Mouse (Mus musculus) E14TG2a.4 (cell line): ENCODE data around the gene Elavl1.

ENCODE experiments used
- H3K27me3 ChIP-seq: 2 replicates; pipeline ENCODE4 v1.6.1; 2014; ENCODE audit warnings: low read length, control low read depth; ENCODE audit not compliant: insufficient read depth
- H3K36me3 ChIP-seq: 2 replicates; pipeline ENCODE4 v1.6.1; 2014; ENCODE audit warnings: low read length, control low read depth; ENCODE audit not compliant: insufficient read depth
- H3K4me1 ChIP-seq: replicated peaks from 2 replicates; pipeline ENCODE4 v1.6.1; 2014; ENCODE audit warnings: low read depth, low read length, control low read depth
- H3K4me3 ChIP-seq: replicated peaks from 2 replicates; pipeline ENCODE4 v1.5.1; 2014; ENCODE audit warnings: mild to moderate bottlenecking, low read length
- H3K9me3 ChIP-seq: 2 replicates; pipeline ENCODE4 v1.6.1; 2014; ENCODE audit warnings: low read length, control low read depth
- CTCF ChIP-seq: conservative IDR thresholded peaks from 2 replicates; pipeline ENCODE4 v1.5.1; 2014; ENCODE audit warnings: low read length
- NANOG ChIP-seq: IDR thresholded peaks from 2 replicates; pipeline ENCODE4 v1.6.1; 2014; ENCODE audit warnings: borderline replicate concordance, low read length, mixed read lengths
- POU5F1 ChIP-seq: IDR thresholded peaks from 2 replicates; pipeline ENCODE4 v1.6.1; 2014; ENCODE audit warnings: low read length, borderline replicate concordance

Gene Elavl1

DNA sequence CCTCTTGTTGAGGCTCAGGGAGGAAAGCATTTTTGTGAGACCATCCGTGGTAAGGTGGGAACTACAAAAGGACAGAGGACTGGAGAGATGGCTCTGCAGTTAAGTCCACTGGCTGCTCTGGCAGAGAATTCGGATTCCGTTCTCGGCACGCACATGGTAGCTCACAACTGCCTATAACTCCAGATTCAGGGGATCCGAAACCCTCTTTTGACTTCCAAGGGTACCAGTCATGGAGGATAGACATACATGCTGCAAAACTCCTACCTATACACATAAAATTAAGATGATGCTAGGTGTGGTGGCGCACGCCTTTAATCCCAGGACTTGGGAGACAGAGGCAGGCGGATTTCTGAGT, 49.1 kb downstream of the Elavl1 start:
- Histone ChIP-seq H3K4me3 (peak overlapping the region; percentile 98), H3K9me3 (no peaks in the 10 kb centered on the region)
- no peak for TF ChIP-seq NANOG
- TF ChIP-seq POU5F1: no peak
- no peak for TF ChIP-seq CTCF

DNA sequence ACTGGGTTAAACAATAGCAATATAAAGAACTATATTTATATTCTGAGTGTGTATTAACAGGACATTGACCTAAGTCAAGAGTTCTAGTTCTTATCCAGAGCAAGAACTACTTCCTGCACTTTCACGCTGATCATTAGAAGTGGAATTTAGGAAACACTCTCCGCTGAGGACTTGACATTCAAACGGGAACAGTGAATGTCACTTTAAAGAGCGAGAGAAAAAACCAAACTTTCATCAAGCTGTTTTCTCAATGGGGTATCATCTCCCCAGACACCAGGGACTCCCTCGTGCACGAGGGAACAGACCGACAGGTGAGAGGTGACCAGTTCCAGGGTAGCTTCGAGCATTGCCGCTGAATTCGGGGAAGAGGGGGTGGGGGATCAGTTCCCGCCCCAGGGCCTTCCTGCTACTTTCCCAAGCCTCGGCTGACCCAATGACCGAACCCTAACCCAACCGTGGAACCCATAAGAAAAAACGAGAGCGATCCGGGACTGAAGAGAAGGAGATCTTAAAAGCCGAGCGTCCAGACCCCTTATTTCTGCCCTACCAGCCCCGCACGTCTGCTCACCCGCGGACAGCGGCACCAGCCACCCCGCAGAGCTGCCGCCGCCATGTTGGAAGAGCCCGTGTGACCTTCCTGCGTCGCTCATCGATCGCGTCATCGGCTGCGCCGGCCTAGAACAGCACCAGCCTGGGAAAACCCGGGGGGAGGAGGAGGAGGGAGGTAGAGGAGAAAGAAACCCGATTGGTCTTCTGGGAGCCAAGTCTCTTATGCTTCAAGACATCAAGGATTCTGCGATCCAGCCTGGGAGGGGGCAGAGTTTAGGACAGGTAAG, 49.7 kb downstream of the Elavl1 start, which contains the start of gene Timm44:
Timm44 (minus strand) TSS at position 639 of the 836 bp plus-strand sequence.
- H3K36me3 ChIP-seq: peaks cover 27% of the 10 kb centered on the region
- no peaks in the 10 kb centered on the region for H3K9me3 ChIP-seq
- TF ChIP-seq POU5F1 (no peak), NANOG (no peak), CTCF (no peak)

More for the DNA sequence above, 49.1 kb downstream of the Elavl1 start:
- no peaks in the 10 kb centered on the region for H3K27me3 ChIP-seq
- peaks cover 23% of the 10 kb centered on the region for H3K4me1 ChIP-seq
- H3K36me3 ChIP-seq: peaks cover 26% of the 10 kb centered on the region

DNA sequence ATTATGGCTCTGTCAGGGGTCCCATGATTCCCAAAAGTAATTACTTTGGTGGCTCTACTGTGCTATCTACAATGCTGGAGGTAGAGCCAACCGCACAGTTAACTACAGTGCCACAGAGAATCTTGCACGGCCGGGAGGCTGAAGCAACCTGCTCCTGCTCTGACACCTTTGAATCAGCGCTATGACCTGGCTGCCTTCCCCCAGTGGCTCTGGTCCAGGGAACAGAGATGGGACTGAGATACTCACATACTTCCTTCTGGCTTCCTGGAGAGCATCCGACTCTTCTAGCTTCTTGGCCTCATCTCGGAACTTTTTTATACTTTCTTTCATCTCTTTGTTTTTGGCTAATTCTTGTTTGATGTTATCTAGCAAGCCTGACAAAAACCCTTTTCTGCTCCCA, 55.6 kb downstream of the Elavl1 start:
- H3K9me3 ChIP-seq: no peaks in the 10 kb centered on the region
- peaks cover 86% of the 10 kb centered on the region for H3K36me3 ChIP-seq
- H3K4me1 ChIP-seq: peaks cover 38% of the 10 kb centered on the region
- H3K4me3 ChIP-seq: no peak overlapping the region
- H3K27me3 ChIP-seq: no peaks in the 10 kb centered on the region
- TF ChIP-seq NANOG (no peak), POU5F1 (no peak), CTCF (no peak)

More for the DNA sequence above, 49.7 kb downstream of the Elavl1 start, which contains the start of gene Timm44:
- H3K4me1 ChIP-seq: peaks cover 23% of the 10 kb centered on the region
- H3K4me3 ChIP-seq: peak within 1 kb of the TSS; percentile 98
- H3K27me3 ChIP-seq: no peaks in the 10 kb centered on the region

DNA sequence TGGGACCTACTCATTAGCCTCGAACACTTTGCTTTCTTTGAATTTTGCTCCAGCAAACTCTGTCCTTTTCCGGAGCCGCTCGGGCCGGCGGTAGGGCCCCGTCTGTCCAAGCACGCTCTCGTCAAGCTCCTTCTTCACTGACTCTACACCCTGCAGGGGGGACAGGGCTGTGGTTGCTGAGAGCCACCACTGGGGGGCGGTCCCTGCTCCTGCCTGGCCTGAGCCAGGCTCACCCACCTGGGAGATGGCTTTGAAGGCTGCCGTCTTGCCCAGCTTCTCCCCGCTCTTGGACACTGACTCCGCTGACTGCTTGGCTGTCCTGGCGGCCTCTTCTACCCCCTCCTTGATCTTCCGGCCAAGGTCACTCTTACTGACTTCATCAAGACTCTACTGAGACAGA, 57.6 kb downstream of the Elavl1 start:
- Histone ChIP-seq H3K36me3 (peaks cover 87% of the 10 kb centered on the region), H3K27me3 (no peaks in the 10 kb centered on the region), H3K9me3 (no peaks in the 10 kb centered on the region), H3K4me1 (peaks cover 25% of the 10 kb centered on the region), H3K4me3 (no peak overlapping the region)
- peak; percentile 61 for TF ChIP-seq CTCF
- TF ChIP-seq NANOG: no peak

DNA sequence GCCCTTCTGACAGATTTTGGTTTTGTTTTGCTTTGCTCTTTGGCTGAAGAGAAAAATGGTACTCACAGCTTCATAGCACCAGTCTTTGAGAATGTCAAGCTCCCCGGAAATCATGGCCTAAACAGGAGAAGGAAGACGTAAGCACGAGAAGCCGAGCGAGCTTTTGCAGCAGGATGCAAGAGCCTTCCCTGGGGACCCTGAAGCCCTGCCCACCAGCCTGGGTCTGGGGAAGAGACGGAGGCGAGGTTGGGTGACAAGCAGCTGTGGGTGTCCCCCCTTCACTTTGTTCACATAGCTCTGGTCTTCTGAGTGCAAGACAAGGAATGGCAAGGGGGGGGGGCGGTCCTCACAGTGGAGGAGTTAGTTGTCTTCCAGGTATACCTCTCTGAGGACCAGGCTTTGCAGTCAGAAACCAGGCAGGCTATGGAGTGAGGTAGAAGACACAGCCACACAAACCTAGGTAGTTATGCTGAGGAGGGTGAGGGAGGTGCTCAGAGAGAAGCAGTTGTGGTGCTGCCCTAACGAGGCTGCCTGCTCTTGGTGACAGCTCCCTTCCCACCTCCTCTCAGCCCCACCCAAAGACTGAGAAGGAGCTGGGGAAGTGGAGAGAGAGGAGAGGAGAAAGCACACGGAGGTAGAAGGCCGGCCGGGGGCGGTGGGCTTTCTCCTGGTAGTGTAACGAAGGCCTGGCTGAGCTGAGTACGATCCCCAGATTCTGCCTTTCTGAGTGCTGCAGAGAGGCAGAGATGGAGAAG, 59.9 kb downstream of the Elavl1 start:
- TF ChIP-seq POU5F1: no peak
- TF ChIP-seq NANOG: no peak
- no peak for TF ChIP-seq CTCF
- Histone ChIP-seq H3K9me3 (no peaks in the 10 kb centered on the region), H3K36me3 (peaks cover 100% of the 10 kb centered on the region)

DNA sequence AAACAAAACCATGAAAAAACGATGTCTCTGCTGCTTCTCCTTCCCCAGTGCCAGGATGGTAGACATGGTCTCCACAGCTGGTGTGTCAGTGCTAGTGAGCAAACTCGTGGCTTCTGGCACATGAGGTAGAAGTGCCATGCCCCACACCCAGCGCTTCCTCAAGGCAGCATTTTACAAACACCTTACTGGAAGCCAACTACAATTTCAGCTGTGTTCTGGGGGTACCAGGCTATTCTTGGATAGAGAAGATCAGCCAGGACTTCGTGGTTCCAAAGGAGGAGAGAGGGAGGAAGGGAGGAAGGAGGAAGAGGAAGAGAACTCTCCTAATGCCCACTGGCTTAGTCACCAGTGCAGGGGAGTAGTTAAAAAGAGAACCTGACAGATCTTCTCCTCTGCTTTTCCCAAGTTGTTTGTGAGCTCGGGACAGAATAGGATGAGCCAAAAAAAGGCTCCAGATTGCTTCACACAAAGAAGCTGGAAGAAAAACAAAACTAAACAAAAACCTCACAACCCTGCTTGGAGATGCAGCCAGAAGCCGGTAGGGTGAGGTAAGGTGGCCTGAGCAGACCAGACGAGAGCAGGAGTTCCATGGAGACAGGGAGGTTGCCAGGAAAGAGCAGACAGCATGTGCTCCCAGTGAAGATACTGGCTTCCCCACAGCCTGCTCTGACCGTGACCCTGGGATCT, 62.0 kb downstream of the Elavl1 start:
- Histone ChIP-seq H3K4me1 (peaks cover 42% of the 10 kb centered on the region), H3K36me3 (peaks cover 90% of the 10 kb centered on the region), H3K4me3 (no peak overlapping the region), H3K27me3 (no peaks in the 10 kb centered on the region), H3K9me3 (no peaks in the 10 kb centered on the region)
- TF ChIP-seq POU5F1 (no peak), CTCF (no peak), NANOG (no peak)

More for the DNA sequence above, 59.9 kb downstream of the Elavl1 start:
- Histone ChIP-seq H3K4me1 (peaks cover 30% of the 10 kb centered on the region), H3K4me3 (no peak overlapping the region), H3K27me3 (no peaks in the 10 kb centered on the region)

DNA sequence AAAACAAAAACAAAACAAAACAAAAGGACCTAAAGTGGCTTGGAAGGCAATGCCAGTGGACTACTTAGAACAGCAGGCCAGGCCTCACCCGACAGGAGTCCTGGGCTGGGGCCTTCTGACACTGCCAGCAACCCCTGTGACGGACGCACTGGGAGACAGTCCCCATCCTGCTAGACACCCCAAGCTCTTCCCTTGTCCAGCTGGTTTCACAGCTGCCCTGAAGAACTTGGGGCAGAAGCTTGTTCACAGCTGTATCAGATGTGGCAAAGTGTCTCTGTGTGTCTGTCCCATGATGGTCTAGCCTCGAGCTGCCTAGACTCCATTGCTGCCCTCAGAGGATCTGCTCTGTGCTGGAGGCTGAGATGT, 65.4 kb downstream of the Elavl1 start:
- no peaks in the 10 kb centered on the region for H3K27me3 ChIP-seq

DNA sequence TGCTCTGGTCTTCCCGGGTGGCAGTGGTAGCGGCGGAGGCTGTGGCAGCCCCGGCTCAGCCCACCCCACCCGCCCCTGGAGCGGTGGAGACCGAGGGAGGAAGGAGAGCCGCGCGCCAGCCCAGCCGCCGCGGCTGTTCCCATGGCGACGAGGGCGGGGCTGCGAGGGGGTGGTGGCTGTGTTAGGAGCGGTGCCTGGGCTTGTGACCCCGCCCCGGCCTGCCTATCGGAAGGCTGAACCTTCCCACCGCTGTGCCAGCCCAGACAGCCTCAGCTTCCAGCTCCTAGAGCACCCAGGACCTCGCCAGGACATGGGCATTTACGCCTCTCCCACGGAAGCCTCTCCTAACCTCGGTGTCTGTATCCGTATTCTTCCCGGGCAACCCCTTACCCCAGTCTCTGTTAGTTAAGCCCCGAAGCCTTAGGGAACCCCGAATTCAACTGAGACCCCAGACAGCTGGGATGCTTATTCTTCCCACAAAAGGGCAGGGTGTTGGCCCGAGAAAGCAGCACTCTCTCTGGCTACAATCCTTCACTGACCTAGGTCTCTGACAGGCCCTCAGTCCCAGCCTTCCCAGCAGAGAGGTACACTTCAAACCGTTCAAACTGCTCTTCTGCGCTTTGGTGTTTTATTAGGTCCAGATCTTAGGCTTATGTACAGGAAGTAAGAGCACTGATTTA, 65.9 kb downstream of the Elavl1 start, which contains the start of gene Ctxn1:
Ctxn1 (minus strand) TSS at position 150 of the 680 bp plus-strand sequence.
- Histone ChIP-seq H3K4me1 (peaks cover 33% of the 10 kb centered on the region), H3K4me3 (peak within 1 kb of the TSS; percentile 84), H3K9me3 (no peaks in the 10 kb centered on the region), H3K36me3 (peaks cover 87% of the 10 kb centered on the region), H3K27me3 (no peaks in the 10 kb centered on the region)
- no peak for TF ChIP-seq NANOG
- no peak for TF ChIP-seq CTCF
- no peak for TF ChIP-seq POU5F1

More for the DNA sequence above, 65.4 kb downstream of the Elavl1 start:
- H3K4me1 ChIP-seq: peaks cover 31% of the 10 kb centered on the region
- TF ChIP-seq CTCF: no peak
- H3K9me3 ChIP-seq: no peaks in the 10 kb centered on the region
- 0 out of 2 replicates have a peak overlapping the region, but pooled peaks have one; percentile 13 for H3K4me3 ChIP-seq
- H3K36me3 ChIP-seq: peaks cover 87% of the 10 kb centered on the region
